Mouse (Mus musculus) liver, embryonic 14.5 days (tissue): ENCODE measurements around the gene Adi1. TPM values are rescaled to one million over a fixed set of nuclear protein-coding genes. Genes with fewer than 3 reads are reported as not detected.
A peak's percentile ranks its signal among the peaks of the same experiment; 100 is the strongest.

Source experiments
- ATAC-seq: fragments of 200-750 bp; cut with Nextera tagmentation; 2 replicates; pipeline ENCODE4 v1.8.0; 2017; ENCODE audit warnings: moderate number of reproducible peaks, mild to moderate bottlenecking, moderate library complexity; ENCODE audit not compliant: insufficient read depth
- DNase-seq, 3 experiments: peaks; one replicate each; pipeline ENCODE4 v3.0.0-alpha.2; 2012 to 2013; ENCODE audit warnings: low read depth in 3 of 3, low spot score in 3 of 3
- H3K27ac ChIP-seq: fragments of 300-500 bp; sonication (generic); 2 replicates; pipeline ENCODE4 v1.5.1; 2014; ENCODE audit warnings: moderate library complexity, mild to moderate bottlenecking, control low read depth, inconsistent platforms
- H3K27me3 ChIP-seq: fragments of 300-500 bp; sonication (generic); 2 replicates; pipeline ENCODE4 v1.6.1; 2014; ENCODE audit warnings: mild to moderate bottlenecking, low read length, moderate library complexity; ENCODE audit not compliant: control insufficient read depth, insufficient read depth
- H3K36me3 ChIP-seq: fragments of 300-500 bp; sonication (generic); replicated peaks from 2 replicates; pipeline ENCODE4 v1.6.1; 2014; ENCODE audit warnings: low read depth; ENCODE audit not compliant: control insufficient read depth, insufficient read depth
- H3K4me1 ChIP-seq, 2 experiments: fragments of 200-500 bp in 1 of 2; fragments of 300-500 bp in 1 of 2; sonication (generic) in 1 of 2; replicated peaks; 2 replicates each; pipeline ENCODE4 v1.6.1; 2012 to 2014; ENCODE audit warnings: antibody characterized with exemption in 1 of 2, inconsistent platforms in 1 of 2, low read length in 1 of 2; ENCODE audit not compliant: control insufficient read depth in 2 of 2, insufficient read depth in 2 of 2
- H3K4me2 ChIP-seq: fragments of 300-500 bp; sonication (generic); 2 replicates; pipeline ENCODE4 v1.6.1; 2014; ENCODE audit warnings: low read depth, mild to moderate bottlenecking, control low read depth, moderate library complexity
- H3K4me3 ChIP-seq, 2 experiments: fragments of 200-500 bp in 1 of 2; fragments of 300-500 bp in 1 of 2; sonication (generic) in 1 of 2; 2 replicates each; pipeline ENCODE4 v1.5.1; 2012 to 2014; ENCODE audit warnings: low read depth in 2 of 2, low read length in 2 of 2, mild to moderate bottlenecking in 2 of 2, control low read depth in 1 of 2, inconsistent platforms in 1 of 2, moderate library complexity in 1 of 2; ENCODE audit not compliant: insufficient read depth in 1 of 2
- H3K9ac ChIP-seq: fragments of 300-500 bp; sonication (generic); replicated peaks from 2 replicates; pipeline ENCODE4 v1.6.1; 2014; ENCODE audit warnings: mild to moderate bottlenecking, control low read depth, moderate library complexity
- H3K9me3 ChIP-seq: fragments of 300-500 bp; sonication (generic); 2 replicates; pipeline ENCODE4 v1.6.1; 2016; ENCODE audit warnings: low read length, mixed read lengths; ENCODE audit not compliant: control insufficient read depth
- CTCF ChIP-seq: IDR thresholded peaks from 2 replicates; pipeline ENCODE4 v1.5.1; 2016; ENCODE audit warnings: antibody characterized with exemption, low read depth, control low read depth
- EP300 ChIP-seq: IDR thresholded peaks from 2 replicates; pipeline ENCODE4 v1.6.1; 2016; ENCODE audit warnings: antibody characterized with exemption, low read depth
- WGBS: fragments of 180-500 bp; shearing (Covaris S2); extraction: QIAGEN DNeasy Blood & Tissue Kit; methylation state at CpG from one replicate; pipeline ENCODE4 v1.1.7; 2014; ENCODE audit not compliant: insufficient replicate concordance; 5-methylcytosine and 5-hydroxymethylcytosine counted together
- polyA plus RNA-seq, 2 experiments: library from polyadenylated mRNA; depleted of rRNA in 1 of 2; stranded (reverse) in 1 of 2; unstranded in 1 of 2; fragments of >200 nt; fragmentation: Nextera tagmentation in 1 of 2; extraction: Ambion mirVana in 1 of 2; gene quantifications; 2 replicates each; pipeline versions ENCODE4 v1.2.1 to v1.2.3; 2012 to 2014

Gene Adi1
- polyA plus RNA-seq, 2 experiments, result 17.2 to 41.0 TPM

DNA sequence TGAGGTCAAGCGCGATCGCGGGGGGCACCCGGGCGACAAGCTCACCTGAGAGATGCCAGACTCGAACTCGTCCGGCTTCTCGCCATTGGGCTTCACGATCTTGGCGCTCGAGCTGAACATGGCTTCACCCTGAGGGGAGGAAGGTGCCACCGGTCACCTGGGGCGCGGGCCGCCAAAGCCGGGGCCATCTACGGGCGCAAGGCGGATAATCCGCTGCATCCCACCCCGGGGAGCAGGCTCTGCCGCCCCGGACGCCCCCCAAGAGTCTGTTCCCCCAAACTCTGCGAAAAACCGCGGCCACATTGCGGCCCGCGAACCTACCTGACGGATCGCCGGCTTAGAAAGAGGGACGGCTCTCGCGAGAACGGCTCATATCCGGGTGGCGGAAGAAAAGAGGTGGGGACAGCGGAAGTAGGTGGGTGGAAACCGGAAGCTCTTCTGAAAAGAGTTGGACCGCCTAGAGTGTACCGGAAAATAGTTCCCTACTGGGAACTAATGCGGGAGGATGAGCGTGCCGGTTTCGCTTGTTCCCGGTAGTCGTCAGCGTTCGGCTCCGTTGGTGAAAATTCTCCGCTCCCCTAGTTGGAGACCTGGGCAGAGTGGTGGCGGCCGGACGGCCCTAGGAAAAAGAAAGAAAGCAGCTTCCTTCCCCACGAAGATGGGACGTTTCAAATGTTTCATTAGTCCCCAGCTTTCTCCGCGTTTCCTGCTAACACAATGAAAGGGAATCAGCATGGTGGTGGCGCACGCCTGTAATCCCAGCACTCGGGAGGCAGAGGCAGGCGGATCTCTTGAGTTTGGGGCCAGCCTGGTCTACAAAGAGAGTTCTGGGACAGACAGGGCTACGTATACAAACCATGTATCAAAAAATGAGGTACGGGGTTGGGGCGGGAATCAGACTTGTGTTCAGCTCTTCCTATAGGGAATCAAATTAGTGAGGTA is 39.2 kb upstream of the Adi1 start, which contains the start of gene Rps7:
Gene Rps7 (minus strand): TSS at position 419 of the 942 bp plus-strand sequence.
- TF ChIP-seq EP300, result peak; percentile 79
- no peak for TF ChIP-seq CTCF
- WGBS, result 3% methylated on average over 69 of the region's 69 CpGs
- Histone ChIP-seq H3K4me2 (peak within 1 kb of the TSS; percentile 76), H3K4me1 (peaks cover 0 to 23% of the 10 kb centered on the region in 2 experiments; a peak in 3 of 4 replicates), H3K9me3 (no peaks in the 10 kb centered on the region), H3K9ac (peak within 1 kb of the TSS; percentile 99), H3K27ac (peak within 1 kb of the TSS; percentile 54), H3K4me3 (peak within 1 kb of the TSS; percentile 86 to 95), H3K36me3 (peaks cover 37% of the 10 kb centered on the region), H3K27me3 (no peaks in the 10 kb centered on the region)
- ATAC-seq (peak; percentile 96), DNase-seq (peak; percentile 89 to 93 (median 90))

DNA sequence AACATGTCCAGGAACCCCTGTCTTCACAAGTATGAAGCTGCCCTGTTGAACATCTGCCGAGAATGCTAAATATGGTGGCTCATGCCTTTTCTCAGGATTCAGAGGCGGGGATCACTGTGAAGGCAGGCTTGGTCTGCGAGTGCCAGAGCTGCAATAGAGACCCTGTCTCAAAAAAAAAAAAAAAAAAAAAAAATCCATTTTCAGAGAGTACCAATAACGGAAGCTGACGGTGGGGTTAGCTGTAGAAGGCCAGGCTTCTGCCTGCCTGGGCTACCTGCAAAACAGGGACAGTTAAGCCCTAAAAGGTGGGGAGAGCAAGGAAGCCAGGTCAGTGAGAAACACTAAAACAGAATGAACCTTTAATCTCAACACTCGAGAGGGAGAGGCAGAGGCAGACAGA is 38.5 kb upstream of the Adi1 start:
- no peak for ATAC-seq
- no peak for TF ChIP-seq CTCF
- no peak for TF ChIP-seq EP300
- no peak for DNase-seq
- no peak overlapping the region for H3K27ac ChIP-seq
- H3K4me3 ChIP-seq, result peak overlapping the region; percentile 86 to 95
- H3K4me1 ChIP-seq, result peaks cover 0 to 23% of the 10 kb centered on the region in 2 experiments; a peak in 3 of 4 replicates
- peak overlapping the region; percentile 75; the same call in 1 of the 2 replicates for H3K9ac ChIP-seq
- H3K9me3 ChIP-seq, result no peaks in the 10 kb centered on the region
- H3K4me2 ChIP-seq, result peak overlapping the region; percentile 76
- no peaks in the 10 kb centered on the region for H3K27me3 ChIP-seq
- H3K36me3 ChIP-seq, result peaks cover 30% of the 10 kb centered on the region
- 66% methylated on average over 6 of the region's 6 CpGs for whole genome bisulfite sequencing

DNA sequence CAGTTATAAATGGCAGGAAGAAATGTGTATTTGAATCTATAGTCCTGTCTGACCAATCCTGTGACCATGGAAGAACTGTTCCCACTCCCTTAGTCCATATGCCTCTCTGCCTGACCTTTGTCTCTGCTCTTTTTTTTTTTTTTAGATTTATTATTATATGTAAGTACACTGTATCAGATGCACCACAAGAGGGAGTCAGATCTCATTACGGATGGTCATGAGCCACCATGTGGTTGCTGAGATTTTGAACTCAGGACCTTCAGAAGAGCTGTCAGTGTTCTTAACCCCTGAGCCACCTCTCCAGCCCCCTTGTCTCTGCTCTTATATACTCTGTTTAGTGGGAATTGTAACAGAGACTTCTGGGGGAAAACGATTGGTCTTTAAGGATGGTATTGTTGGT is 36.3 kb upstream of the Adi1 start:
- Histone ChIP-seq H3K9me3 (no peaks in the 10 kb centered on the region), H3K27ac (no peak overlapping the region), H3K4me2 (no peak overlapping the region), H3K9ac (no peak overlapping the region), H3K4me1 (peaks cover 0 to 10% of the 10 kb centered on the region in 2 experiments; a peak in 2 of 4 replicates), H3K36me3 (peaks cover 7% of the 10 kb centered on the region), H3K27me3 (no peaks in the 10 kb centered on the region), H3K4me3 (no peak overlapping the region)
- ATAC-seq (no peak), DNase-seq (no peak)
- 40% methylated on average over 2 of the region's 2 CpGs for WGBS
- TF ChIP-seq EP300 (no peak), CTCF (peak; percentile 40; the same call in 1 of the 2 replicates)

DNA sequence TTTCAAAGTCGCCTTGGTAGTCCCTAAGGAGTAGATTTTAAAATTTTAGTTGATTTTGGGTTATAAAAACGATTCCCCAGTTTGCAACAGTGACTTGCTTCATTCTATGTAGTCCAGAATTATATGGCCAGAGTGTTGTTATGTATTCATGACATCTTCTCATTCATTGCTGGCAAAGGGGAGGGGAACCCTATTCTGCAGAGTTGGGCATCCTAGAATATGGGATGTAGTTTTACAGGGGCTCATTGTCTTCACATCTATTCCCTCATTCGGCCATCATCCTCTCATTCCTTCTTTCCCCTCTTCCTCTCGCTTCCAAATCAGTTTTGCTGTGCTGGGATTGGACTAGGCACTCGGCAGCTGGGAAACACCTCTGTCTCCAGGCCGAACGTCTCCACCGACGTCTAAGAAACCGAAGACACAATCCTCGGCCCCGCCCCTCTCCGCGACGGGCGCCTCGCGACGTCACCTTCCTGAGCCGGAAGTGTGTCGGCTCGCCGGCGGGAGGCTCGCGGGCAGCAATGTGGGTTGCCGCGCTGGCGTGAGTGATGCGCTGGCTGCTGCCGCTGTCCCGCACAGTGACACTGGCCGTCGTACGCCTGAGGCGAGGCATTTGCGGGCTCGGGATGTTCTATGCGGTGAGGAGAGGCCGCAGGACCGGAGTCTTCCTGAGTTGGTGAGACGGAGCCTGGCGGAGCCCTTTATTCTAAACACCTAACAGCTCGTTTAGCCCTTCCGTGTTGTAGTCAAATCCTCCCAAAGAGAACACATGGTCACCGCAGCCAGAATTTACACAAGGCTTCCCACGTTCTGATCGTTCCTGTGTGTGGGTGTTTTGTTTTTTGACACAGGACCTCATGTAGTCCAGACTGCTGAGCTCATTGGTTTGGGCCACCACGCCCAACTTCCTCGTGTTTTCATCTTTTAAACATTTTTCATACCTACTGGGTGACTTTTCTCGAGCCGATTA is 25.6 kb upstream of the Adi1 start, which contains the start of gene Rnaseh1:
Gene Rnaseh1 (plus strand): TSS at position 462 of the 970 bp plus-strand sequence.
- H3K4me3 ChIP-seq, result peak within 1 kb of the TSS; percentile 83 to 89
- H3K9ac ChIP-seq, result peak within 1 kb of the TSS; percentile 86
- ATAC-seq (peak; percentile 92), DNase-seq (peak; percentile 73 to 77 (median 73))
- H3K36me3 ChIP-seq, result peaks cover 5% of the 10 kb centered on the region
- H3K27me3 ChIP-seq, result no peaks in the 10 kb centered on the region
- H3K27ac ChIP-seq, result peak within 1 kb of the TSS; percentile 31
- H3K4me1 ChIP-seq, result peaks cover 7 to 9% of the 10 kb centered on the region in 2 experiments
- H3K9me3 ChIP-seq, result no peaks in the 10 kb centered on the region
- no peak for TF ChIP-seq EP300
- 0 out of 2 replicates have a peak, but pooled peaks have one; percentile 4 for TF ChIP-seq CTCF
- 2% methylated on average over 52 of the region's 52 CpGs for WGBS
- H3K4me2 ChIP-seq, result peak within 1 kb of the TSS; percentile 95
